In genomic region chr7:126616707-126617106, GRCm38 (mm10) we compare ENCODE assay signal across 30 mouse cellular contexts. TPM values are rescaled to one million over a fixed set of nuclear protein-coding genes. Genes with fewer than 3 reads are reported as not detected.
DNase-seq lines count a peak whose midpoint lies in the region; ATAC-seq and TF ChIP-seq lines count a peak whose summit lies in the region.
"Had no signal": no experiment of that assay in that cellular context is flagged by ENCODE, and none has a peak within 500 bp of the region (broad histone marks: within the 10 kb centered on the region; RNA-seq: fewer than 3 reads in every experiment).

No protein-coding gene starts in this region.

- H3K4me2 ChIP-seq in liver, postnatal 0 days (ENCODE audit: low read depth, low read length) = no peak overlapping the region
- no peak overlapping the region for H3K4me2 ChIP-seq in liver, embryonic 12.5 days
- H3K4me2 ChIP-seq: hindbrain, embryonic 14.5 days; midbrain, embryonic 13.5 days had no signal

- no peak for TF ChIP-seq EP300 in heart, adult 2 months (IDR thresholded peaks at IDR 0.05; ENCODE audit: insufficient read depth, low read depth, low read length)
- TF ChIP-seq EP300 in liver, postnatal 0 days (IDR thresholded peaks at IDR 0.05; ENCODE audit: low read depth) = no peak

- no peaks in the 10 kb centered on the region for H3K27me3 ChIP-seq in heart, adult 2 months (ENCODE audit: control insufficient read depth, insufficient read depth, low read length)
- no peaks in the 10 kb centered on the region for H3K27me3 ChIP-seq in liver, postnatal 0 days (ENCODE audit: insufficient read depth, low read length)
- H3K27me3 ChIP-seq in liver, embryonic 12.5 days (replicated peaks) = no peaks in the 10 kb centered on the region
- H3K27me3 ChIP-seq: megakaryocyte, embryonic 14.5 days; midbrain, embryonic 13.5 days had no signal

- intact Hi-C loops in heart, adult 2 months (cut with DNase I) = no loop called here
- intact Hi-C loops in heart, postnatal 25 days (cut with DNase I) = no loop called here
- intact Hi-C loops in left cerebral cortex, postnatal 14 days (cut with DNase I) = no loop called here

- 0 out of 2 replicates have a peak, but pooled peaks have one; percentile 5 for TF ChIP-seq CTCF in heart, adult 2 months (IDR thresholded peaks at IDR 0.05)
- peak; percentile 29 for TF ChIP-seq CTCF in liver, postnatal 0 days (IDR thresholded peaks at IDR 0.05; ENCODE audit: low read depth)
- 0 out of 2 replicates have a peak, but pooled peaks have one; percentile 23 for TF ChIP-seq CTCF in bone marrow macrophage, adult 2 months (IDR thresholded peaks at IDR 0.05; ENCODE audit: low read depth, low read length)

- H3K4me1 ChIP-seq in heart, adult 2 months (ENCODE audit: control insufficient read depth, insufficient read depth, low read length) = peaks cover 1% of the 10 kb centered on the region; the same call in 1 of the 2 replicates
- no peaks in the 10 kb centered on the region for H3K4me1 ChIP-seq in liver, postnatal 0 days (ENCODE audit: insufficient read depth)
- peaks cover 11% of the 10 kb centered on the region for H3K4me1 ChIP-seq in liver, embryonic 12.5 days
- H3K4me1 ChIP-seq in bone marrow macrophage, adult 2 months (ENCODE audit: control insufficient read depth, insufficient read depth, low read length) = peaks cover 8% of the 10 kb centered on the region
- H3K4me1 ChIP-seq: midbrain, embryonic 13.5 days had no signal

- no peak for DNase-seq in heart, adult 2 months
- DNase-seq in heart, postnatal 25 days (ENCODE audit: low spot score) = no peak
- no peak for DNase-seq in liver, postnatal 0 days
- peak; percentile 7 for DNase-seq in A20 (ENCODE audit: low read depth, low spot score)
- DNase-seq in cerebellum, adult 11 months = no peak
- DNase-seq in left cerebral cortex, postnatal 14 days (ENCODE audit: low spot score in 2 of 2) = no peak
- DNase-seq: cerebellum, adult 8-10 months; gastrocnemius, postnatal 25 days; heart, postnatal 36 days; layer of hippocampus, adult 9-11 months had no signal

- TF ChIP-seq POLR2A in heart, adult 2 months (IDR thresholded peaks at IDR 0.05; ENCODE audit: insufficient read depth, low read depth, low read length) = no peak
- TF ChIP-seq POLR2A in bone marrow macrophage, adult 2 months (IDR thresholded peaks at IDR 0.05; ENCODE audit: borderline replicate concordance, low read depth, low read length) = no peak

- ATAC-seq in liver, postnatal 0 days = no peak
- ATAC-seq in liver, embryonic 12.5 days = no peak
- ATAC-seq: forebrain, embryonic 14.5 days; inflammation-experienced regulatory T-cells, adult 6 months; midbrain, embryonic 13.5 days had no signal

- H3K36me3 ChIP-seq in heart, adult 2 months (ENCODE audit: control insufficient read depth, insufficient read depth, low read length) = no peaks in the 10 kb centered on the region
- H3K36me3 ChIP-seq in liver, postnatal 0 days (replicated peaks; ENCODE audit: insufficient read depth, low read length) = no peaks in the 10 kb centered on the region
- no peaks in the 10 kb centered on the region for H3K36me3 ChIP-seq in liver, embryonic 12.5 days
- H3K36me3 ChIP-seq: midbrain, embryonic 13.5 days had no signal

- H3K9ac ChIP-seq in heart, adult 2 months (ENCODE audit: low read depth, low read length) = no peak overlapping the region
- H3K9ac ChIP-seq in liver, postnatal 0 days (replicated peaks) = no peak overlapping the region
- no peak overlapping the region for H3K9ac ChIP-seq in liver, embryonic 12.5 days
- H3K9ac ChIP-seq: hindbrain, embryonic 14.5 days; midbrain, embryonic 13.5 days had no signal

- no peak overlapping the region for H3K27ac ChIP-seq in heart, adult 2 months
- no peak overlapping the region for H3K27ac ChIP-seq in liver, postnatal 0 days (ENCODE audit: low read depth)
- H3K27ac ChIP-seq in liver, embryonic 12.5 days = no peak overlapping the region
- H3K27ac ChIP-seq in bone marrow macrophage, adult 2 months (ENCODE audit: insufficient read depth, low read depth, low read length) = no peak overlapping the region
- H3K27ac ChIP-seq: hindbrain, embryonic 14.5 days; midbrain, embryonic 13.5 days; stomach, postnatal 0 days had no signal

- no peaks in the 10 kb centered on the region for H3K79me2 ChIP-seq in heart, adult 2 months (replicated peaks; ENCODE audit: control insufficient read depth, insufficient read depth, low read length)

- H3K9me3 ChIP-seq in liver, postnatal 0 days (ENCODE audit: low read length) = no peaks in the 10 kb centered on the region
- H3K9me3 ChIP-seq in liver, embryonic 12.5 days (replicated peaks) = no peaks in the 10 kb centered on the region
- H3K9me3 ChIP-seq: midbrain, embryonic 13.5 days had no signal

- no peak overlapping the region for H3K4me3 ChIP-seq in heart, adult 2 months
- H3K4me3 ChIP-seq in liver, postnatal 0 days (ENCODE audit: low read depth, low read length) = no peak overlapping the region
- no peak overlapping the region for H3K4me3 ChIP-seq in liver, embryonic 12.5 days
- H3K4me3 ChIP-seq in bone marrow macrophage, adult 2 months (ENCODE audit: insufficient read depth, low read length) = no peak overlapping the region
- H3K4me3 ChIP-seq: megakaryocyte, embryonic 14.5 days; midbrain, embryonic 13.5 days had no signal

- 66% methylated on average over 3 of the region's 3 CpGs for WGBS in heart, adult 2 months
- WGBS in liver, postnatal 0 days (ENCODE audit: insufficient replicate concordance) = 61% methylated on average over 3 of the region's 3 CpGs
- 62% methylated on average over 3 of the region's 3 CpGs for WGBS in liver, embryonic 12.5 days (ENCODE audit: insufficient replicate concordance)

RNA-seq across cellular contexts. Expression of gene Nupr1, which starts 14.0 kb away (rescaled TPM):
- total RNA-seq in heart, adult 2 months (2021) = 1 to 10 TPM; 4.8 to 6.5 TPM
- polyA plus RNA-seq in heart, adult 2 months (2012; rRNA removed) = 10.5 and 13.9 TPM in 2 replicates
- 1 to 10 TPM; 7.7 to 9.4 TPM for total RNA-seq in heart, postnatal 25 days (2021)
- 4.0 and 4.5 TPM in 2 replicates for polyA plus RNA-seq in liver, postnatal 0 days (2015; fragmentation: Nextera tagmentation; extraction: Ambion mirVana)
- polyA plus RNA-seq in liver, embryonic 12.5 days (2016; fragmentation: Nextera tagmentation; extraction: Ambion mirVana) = 3.2 and 3.7 TPM in 2 replicates
- polyA plus RNA-seq in bone marrow macrophage, adult 2 months (2012; ENCODE audit: insufficient read depth, insufficient read length, missing spikeins) = 34.9 and 41.2 TPM in 2 replicates
- total RNA-seq in left cerebral cortex, postnatal 14 days (2021) = 10 to 100 TPM; 11.5 to 15.9 TPM

RNA-seq across cellular contexts. Expression of gene Il27, which starts 22.0 kb away (rescaled TPM):
- total RNA-seq in heart, adult 2 months (2021) = not detected
- not detected in 2 replicates for polyA plus RNA-seq in heart, adult 2 months (2012; rRNA removed)
- not detected for total RNA-seq in heart, postnatal 25 days (2021)
- 0.18 and 0.21 TPM in 2 replicates for polyA plus RNA-seq in liver, postnatal 0 days (2015; fragmentation: Nextera tagmentation; extraction: Ambion mirVana)
- polyA plus RNA-seq in liver, embryonic 12.5 days (2016; fragmentation: Nextera tagmentation; extraction: Ambion mirVana) = not detected in 2 replicates
- 2.9 and 3.3 TPM in 2 replicates for polyA plus RNA-seq in bone marrow macrophage, adult 2 months (2012; ENCODE audit: insufficient read depth, insufficient read length, missing spikeins)
- total RNA-seq in left cerebral cortex, postnatal 14 days (2021) = not detected
- total RNA-seq: adrenal gland, postnatal 4 days; gastrocnemius, postnatal 25 days; heart, adult 8-10 months; heart, postnatal 36 days; left cerebral cortex, adult 8-10 months; liver, adult 2 months had no signal
- polyA plus RNA-seq: C2C12; embryonic facial prominence, embryonic 14.5 days; forebrain, embryonic 14.5 days; frontal cortex, adult 2 months; heart, embryonic 14.5 days; hindbrain, embryonic 14.5 days; inflammation-experienced regulatory T-cells, adult 6 months; kidney, embryonic 14.5 days; limb, embryonic 11.5 days; lung, embryonic 16.5 days; midbrain, embryonic 13.5 days; neural tube, embryonic 11.5 days had no signal

RNA-seq across cellular contexts. Expression of gene Cln3, which starts 31.1 kb away (rescaled TPM):
- total RNA-seq in heart, adult 2 months (2021) = 10 to 100 TPM; 12.8 to 12.9 TPM
- 30.0 and 33.2 TPM in 2 replicates for polyA plus RNA-seq in heart, adult 2 months (2012; rRNA removed)
- total RNA-seq in heart, postnatal 25 days (2021) = 10 to 100 TPM; 11.3 to 13.6 TPM
- polyA plus RNA-seq in liver, postnatal 0 days (2015; fragmentation: Nextera tagmentation; extraction: Ambion mirVana) = 12.3 and 14.6 TPM in 2 replicates
- polyA plus RNA-seq in liver, embryonic 12.5 days (2016; fragmentation: Nextera tagmentation; extraction: Ambion mirVana) = 12.5 TPM in 2 replicates
- 219 and 238 TPM in 2 replicates for polyA plus RNA-seq in bone marrow macrophage, adult 2 months (2012; ENCODE audit: insufficient read depth, insufficient read length, missing spikeins)
- 10 to 100 TPM; 20.4 to 21.5 TPM for total RNA-seq in left cerebral cortex, postnatal 14 days (2021)

RNA-seq across cellular contexts. Expression of gene Apobr, which starts 32.0 kb away (rescaled TPM):
- under 1 TPM; 0.32 to 0.39 TPM for total RNA-seq in heart, adult 2 months (2021)
- polyA plus RNA-seq in heart, adult 2 months (2012; rRNA removed) = 0.47 and 1.1 TPM in 2 replicates
- total RNA-seq in heart, postnatal 25 days (2021) = under 1 TPM; 0.28 to 0.86 TPM
- 3.0 and 4.0 TPM in 2 replicates for polyA plus RNA-seq in liver, postnatal 0 days (2015; fragmentation: Nextera tagmentation; extraction: Ambion mirVana)
- polyA plus RNA-seq in liver, embryonic 12.5 days (2016; fragmentation: Nextera tagmentation; extraction: Ambion mirVana) = 0.77 and 1.1 TPM in 2 replicates
- 83.3 and 84.3 TPM in 2 replicates for polyA plus RNA-seq in bone marrow macrophage, adult 2 months (2012; ENCODE audit: insufficient read depth, insufficient read length, missing spikeins)
- total RNA-seq in left cerebral cortex, postnatal 14 days (2021) = under 1 TPM; 0.26 to 0.32 TPM

RNA-seq across cellular contexts. Expression of gene Sgf29, which starts 32.4 kb away (rescaled TPM):
- total RNA-seq in heart, adult 2 months (2021) = 10 to 100 TPM; 21.6 to 23.4 TPM
- 23.7 and 25.5 TPM in 2 replicates for polyA plus RNA-seq in heart, adult 2 months (2012; rRNA removed)
- 10 to 100 TPM; 25.9 to 27.2 TPM for total RNA-seq in heart, postnatal 25 days (2021)
- 22.7 and 22.8 TPM in 2 replicates for polyA plus RNA-seq in liver, postnatal 0 days (2015; fragmentation: Nextera tagmentation; extraction: Ambion mirVana)
- polyA plus RNA-seq in liver, embryonic 12.5 days (2016; fragmentation: Nextera tagmentation; extraction: Ambion mirVana) = 36.3 and 42.4 TPM in 2 replicates
- 28.6 and 31.7 TPM in 2 replicates for polyA plus RNA-seq in bone marrow macrophage, adult 2 months (2012; ENCODE audit: insufficient read depth, insufficient read length, missing spikeins)
- total RNA-seq in left cerebral cortex, postnatal 14 days (2021) = 10 to 100 TPM; 32.0 to 33.8 TPM
